Mouse (Mus musculus) kidney, adult 18-20 months (tissue): ENCODE results near the gene Haghl.
"Not testable (repeated sequence)": the region's sequence is repeated elsewhere in the genome, so short reads cannot be mapped to it uniquely, and the experiment has no call there.

ENCODE experiments used
- DNase-seq: peaks from one replicate; pipeline ENCODE4 v3.0.0; 2021

The Haghl gene

GRCm38 (mm10) chr17:25783861-25784574 is 1.5 kb downstream of the Haghl start:
- no peak for DNase-seq

- peak; percentile 47 for DNase-seq
Measured at GRCm38 (mm10) chr17:25783086-25783485, 2.4 kb downstream of the Haghl start.

- no peak for DNase-seq
Measured at GRCm38 (mm10) chr17:25781339-25781738, 4.1 kb downstream of the Haghl start.

GRCm38 (mm10) chr17:25777948-25778347 is 7.5 kb downstream of the Haghl start:
- no peak for DNase-seq

GRCm38 (mm10) chr17:25775318-25776062 is 10.0 kb downstream of the Haghl start:
- peak; percentile 53 for DNase-seq

GRCm38 (mm10) chr17:25773549-25774120 is 11.8 kb downstream of the Haghl start, which contains the start of gene Narfl:
Gene Narfl, plus strand, starts transcription at chr17:25773776.
- DNase-seq = peak; percentile 97

GRCm38 (mm10) chr17:25769331-25769730 is 16.1 kb downstream of the Haghl start:
- DNase-seq = no peak

- DNase-seq = no peak
Measured at GRCm38 (mm10) chr17:25765886-25766285, 19.6 kb downstream of the Haghl start.

GRCm38 (mm10) chr17:25762591-25762990 is 22.9 kb downstream of the Haghl start:
- DNase-seq = no peak

GRCm38 (mm10) chr17:25761561-25761970 is 23.9 kb downstream of the Haghl start:
- DNase-seq = peak; percentile 11

GRCm38 (mm10) chr17:25760148-25760547 is 25.3 kb downstream of the Haghl start:
- DNase-seq = no peak

GRCm38 (mm10) chr17:25757691-25758090 is 27.8 kb downstream of the Haghl start:
- DNase-seq = no peak

GRCm38 (mm10) chr17:25756378-25757242 is 28.9 kb downstream of the Haghl start:
- DNase-seq = no peak

- no peak for DNase-seq
Measured at GRCm38 (mm10) chr17:25755627-25756377, 29.7 kb downstream of the Haghl start.

- no peak for DNase-seq
Measured at GRCm38 (mm10) chr17:25755086-25755485, 30.4 kb downstream of the Haghl start.

- no peak for DNase-seq
Measured at GRCm38 (mm10) chr17:25754241-25754640, 31.2 kb downstream of the Haghl start, which contains the start of gene Msln. Gene Msln, minus strand, starts transcription at chr17:25754378.

- DNase-seq = peak; percentile 32
Measured at GRCm38 (mm10) chr17:25751446-25751845, 34.0 kb downstream of the Haghl start.

GRCm38 (mm10) chr17:25749314-25749713 is 36.2 kb downstream of the Haghl start:
- no peak for DNase-seq

GRCm38 (mm10) chr17:25748238-25748637 is 37.2 kb downstream of the Haghl start:
- no peak for DNase-seq

GRCm38 (mm10) chr17:25744311-25744710 is 41.2 kb downstream of the Haghl start:
- no peak for DNase-seq

- no peak for DNase-seq
Measured at GRCm38 (mm10) chr17:25743831-25744230, 41.6 kb downstream of the Haghl start.

GRCm38 (mm10) chr17:25741471-25741870 is 44.0 kb downstream of the Haghl start:
- DNase-seq = not testable (repeated sequence)
